Mouse (Mus musculus) intestine, embryonic 15.5 days (tissue): ENCODE data around the gene Pou5f1. TPM values are rescaled to one million over a fixed set of nuclear protein-coding genes. Genes with fewer than 3 reads are reported as not detected.

ENCODE experiments used
- ATAC-seq: fragments of 200-750 bp; cut with Nextera tagmentation; 2 replicates; pipeline ENCODE4 v1.8.0; 2017; ENCODE audit warnings: moderate TSS enrichment, moderate library complexity
- H3K27ac ChIP-seq: fragments of 300-500 bp; sonication (generic); 2 replicates; pipeline ENCODE4 v1.5.1; 2015; ENCODE audit warnings: mild to moderate bottlenecking, inconsistent platforms
- H3K27me3 ChIP-seq: fragments of 300-500 bp; sonication (generic); replicated peaks from 2 replicates; pipeline ENCODE4 v1.6.1; 2015; ENCODE audit warnings: inconsistent platforms
- H3K36me3 ChIP-seq: fragments of 300-500 bp; sonication (generic); 2 replicates; pipeline ENCODE4 v1.6.1; 2015; ENCODE audit warnings: inconsistent platforms
- H3K4me1 ChIP-seq: fragments of 300-500 bp; sonication (generic); replicated peaks from 2 replicates; pipeline ENCODE4 v1.6.1; 2015; ENCODE audit warnings: inconsistent platforms
- H3K4me2 ChIP-seq: fragments of 300-500 bp; sonication (generic); replicated peaks from 2 replicates; pipeline ENCODE4 v1.6.1; 2015; ENCODE audit warnings: mild to moderate bottlenecking, inconsistent platforms
- H3K4me3 ChIP-seq: fragments of 300-500 bp; sonication (generic); replicated peaks from 2 replicates; pipeline ENCODE4 v1.5.1; 2015; ENCODE audit warnings: inconsistent platforms
- H3K9ac ChIP-seq: fragments of 300-500 bp; sonication (generic); 2 replicates; pipeline ENCODE4 v1.6.1; 2015; ENCODE audit warnings: inconsistent platforms
- H3K9me3 ChIP-seq: fragments of 300-500 bp; sonication (generic); 2 replicates; pipeline ENCODE4 v1.6.1; 2016; ENCODE audit warnings: inconsistent platforms
- WGBS: fragments of 180-500 bp; shearing (Covaris S2); methylation state at CpG from one replicate; pipeline ENCODE4 v1.1.7; 2015; 5-methylcytosine and 5-hydroxymethylcytosine counted together
- polyA plus RNA-seq: library from polyadenylated mRNA; unstranded; fragments of >200 nt; fragmentation: Nextera tagmentation; extraction: Ambion mirVana; gene quantifications from 2 replicates; pipeline ENCODE4 v1.2.1, GENCODE M21; 2015

The Pou5f1 gene
- polyA plus RNA-seq, 1 experiment from 2014 or later = not detected

- Histone ChIP-seq H3K9me3 (no peaks in the 10 kb centered on the region), H3K4me3 (peak overlapping the region; percentile 58), H3K36me3 (no peaks in the 10 kb centered on the region), H3K9ac (peak overlapping the region; percentile 64), H3K4me2 (peak overlapping the region; percentile 87), H3K4me1 (peaks cover 21% of the 10 kb centered on the region), H3K27me3 (no peaks in the 10 kb centered on the region), H3K27ac (peak overlapping the region; percentile 10; the same call in 1 of the 2 replicates)
- ATAC-seq = peak; percentile 41
- 5% methylated on average over 25 of the region's 25 CpGs for WGBS
Observed at GRCm38 (mm10) chr17:35515911-35516640, 10.3 kb downstream of the Pou5f1 start.

DNA sequence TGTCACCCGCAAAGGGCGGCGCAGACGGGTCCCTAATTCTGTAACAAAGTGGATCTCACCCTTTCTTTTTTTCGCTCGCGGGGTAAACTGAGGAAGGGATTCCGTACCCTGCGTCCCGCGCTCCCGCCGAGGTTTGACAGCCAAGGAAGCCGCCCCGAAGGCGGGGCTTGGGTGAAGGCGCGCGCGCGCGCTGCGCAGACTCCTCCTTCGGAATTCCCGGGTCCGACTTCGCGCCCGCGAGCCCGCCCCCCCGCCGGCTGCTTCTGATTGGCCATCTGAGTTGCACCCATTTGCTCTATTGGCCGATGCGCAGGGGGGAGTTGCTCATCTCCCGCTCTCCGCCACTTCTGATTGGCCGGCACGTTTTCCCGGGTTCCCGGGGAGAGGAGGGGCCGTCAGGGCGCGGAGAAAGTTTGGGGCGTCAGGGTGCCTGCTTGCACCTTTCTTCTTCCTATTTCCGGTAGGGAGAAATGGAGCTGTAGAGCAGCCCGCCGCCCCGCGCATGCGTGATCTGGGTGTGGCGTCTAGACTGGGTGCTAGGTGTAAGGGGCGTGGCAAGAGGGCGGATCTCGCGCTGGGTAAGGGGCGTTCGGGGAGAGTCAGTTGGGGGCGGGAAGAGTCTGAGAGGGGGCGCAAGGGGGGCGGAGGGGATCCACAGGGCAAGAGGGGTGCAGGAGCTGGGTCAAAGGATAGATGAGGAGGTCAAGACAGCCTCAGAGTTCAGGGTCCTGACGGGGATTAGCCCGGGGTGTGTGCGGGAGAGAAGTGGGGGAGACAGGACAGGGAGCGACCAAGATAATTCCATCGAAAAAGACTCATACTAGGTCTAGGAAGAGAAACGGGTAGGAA is 11.1 kb downstream of the Pou5f1 start, which contains the start of the genes Tcf19 and Cchcr1:
Gene Tcf19, minus strand, starts transcription at position 173 of the 849 bp plus-strand sequence.
Gene Cchcr1, plus strand, starts transcription at position 449 of the 849 bp plus-strand sequence.
- no peaks in the 10 kb centered on the region for H3K9me3 ChIP-seq
- peak within 1 kb of the TSS; percentile 87 for H3K4me2 ChIP-seq
- H3K36me3 ChIP-seq = no peaks in the 10 kb centered on the region
- peak within 1 kb of the TSS; percentile 64 for H3K9ac ChIP-seq
- peak within 1 kb of the TSS; percentile 58 for H3K4me3 ChIP-seq
- H3K27me3 ChIP-seq = no peaks in the 10 kb centered on the region
- peak; percentile 98 for ATAC-seq
- H3K27ac ChIP-seq = peak within 1 kb of the TSS; percentile 65; the same call in 1 of the 2 replicates
- peaks cover 21% of the 10 kb centered on the region for H3K4me1 ChIP-seq
- under 1% methylated on average over 66 of the region's 67 CpGs for WGBS

- Histone ChIP-seq H3K27ac (no peak overlapping the region), H3K27me3 (no peaks in the 10 kb centered on the region), H3K4me2 (peak overlapping the region; percentile 87), H3K4me1 (peaks cover 21% of the 10 kb centered on the region), H3K4me3 (peak overlapping the region; percentile 58), H3K36me3 (no peaks in the 10 kb centered on the region), H3K9me3 (no peaks in the 10 kb centered on the region), H3K9ac (peak overlapping the region; percentile 57)
- 6% methylated on average over 12 of the region's 12 CpGs for WGBS
- no peak for ATAC-seq
Observed at GRCm38 (mm10) chr17:35517526-35517925, 11.7 kb downstream of the Pou5f1 start.

DNA sequence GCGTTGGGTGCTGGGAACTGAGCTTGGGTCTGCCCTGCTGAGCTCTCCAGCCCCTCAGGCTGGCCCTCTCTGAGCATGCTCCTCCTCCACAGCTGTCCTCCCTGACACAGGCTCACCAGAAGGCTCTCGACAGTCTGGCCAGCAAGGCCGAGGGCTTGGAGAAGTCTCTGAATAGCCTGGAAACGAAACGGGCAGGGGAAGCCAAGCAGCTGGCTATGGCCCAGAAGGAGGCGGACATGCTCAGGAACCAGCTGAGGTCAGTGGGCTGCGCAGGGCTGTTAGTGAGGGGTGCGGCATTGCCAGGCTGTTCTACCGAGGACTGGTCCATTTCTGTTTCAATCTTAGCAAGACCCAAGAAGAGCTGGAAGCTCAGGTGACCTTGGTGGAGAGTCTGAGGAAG is 18.5 kb downstream of the Pou5f1 start:
- no peaks in the 10 kb centered on the region for H3K9me3 ChIP-seq
- no peak overlapping the region for H3K27ac ChIP-seq
- no peak overlapping the region for H3K4me2 ChIP-seq
- no peak overlapping the region for H3K4me3 ChIP-seq
- no peak overlapping the region for H3K9ac ChIP-seq
- no peaks in the 10 kb centered on the region for H3K4me1 ChIP-seq
- peaks cover 12% of the 10 kb centered on the region; the same call in 1 of the 2 replicates for H3K36me3 ChIP-seq
- WGBS = 82% methylated on average over 9 of the region's 9 CpGs
- ATAC-seq = no peak
- no peaks in the 10 kb centered on the region for H3K27me3 ChIP-seq

DNA sequence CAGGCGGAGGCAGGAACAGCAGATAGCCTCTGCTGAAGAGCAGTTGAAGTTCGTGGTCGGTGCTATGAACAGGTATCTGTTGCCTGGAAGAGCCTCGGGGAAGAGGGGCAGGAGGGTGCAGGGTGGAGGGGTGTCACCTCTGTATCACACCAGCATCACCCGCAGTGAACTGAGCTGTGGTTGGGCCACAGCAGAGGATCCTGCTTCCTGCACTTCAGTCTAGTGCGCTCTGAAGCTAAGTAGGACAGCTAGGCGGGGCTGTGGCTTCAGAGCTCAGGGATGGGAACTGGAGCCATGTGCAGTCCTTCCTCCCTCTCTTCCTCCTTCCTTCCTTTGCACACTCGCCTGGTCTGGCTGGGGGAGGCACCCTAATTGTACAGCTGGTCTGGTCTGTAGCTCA is 20.8 kb downstream of the Pou5f1 start:
- Histone ChIP-seq H3K36me3 (peaks cover 17% of the 10 kb centered on the region), H3K4me3 (no peak overlapping the region), H3K27me3 (no peaks in the 10 kb centered on the region), H3K4me2 (no peak overlapping the region), H3K4me1 (0 out of 2 replicates have a peak, but pooled peaks cover 1% of the 10 kb centered on the region), H3K9ac (no peak overlapping the region), H3K9me3 (no peaks in the 10 kb centered on the region), H3K27ac (no peak overlapping the region)
- WGBS = 76% methylated on average over 8 of the region's 8 CpGs
- no peak for ATAC-seq

GRCm38 (mm10) chr17:35532360-35532759 is 26.5 kb downstream of the Pou5f1 start:
- H3K27ac ChIP-seq = no peak overlapping the region
- H3K9me3 ChIP-seq = no peaks in the 10 kb centered on the region
- H3K27me3 ChIP-seq = no peaks in the 10 kb centered on the region
- peaks cover 10% of the 10 kb centered on the region for H3K36me3 ChIP-seq
- WGBS = 5% methylated on average over 3 of the region's 3 CpGs
- 0 out of 2 replicates have a peak, but pooled peaks cover 2% of the 10 kb centered on the region for H3K4me1 ChIP-seq
- 0 out of 2 replicates have a peak, but pooled peaks have one; percentile 11 for ATAC-seq
- no peak overlapping the region for H3K9ac ChIP-seq
- no peak overlapping the region for H3K4me2 ChIP-seq
- H3K4me3 ChIP-seq = no peak overlapping the region

DNA sequence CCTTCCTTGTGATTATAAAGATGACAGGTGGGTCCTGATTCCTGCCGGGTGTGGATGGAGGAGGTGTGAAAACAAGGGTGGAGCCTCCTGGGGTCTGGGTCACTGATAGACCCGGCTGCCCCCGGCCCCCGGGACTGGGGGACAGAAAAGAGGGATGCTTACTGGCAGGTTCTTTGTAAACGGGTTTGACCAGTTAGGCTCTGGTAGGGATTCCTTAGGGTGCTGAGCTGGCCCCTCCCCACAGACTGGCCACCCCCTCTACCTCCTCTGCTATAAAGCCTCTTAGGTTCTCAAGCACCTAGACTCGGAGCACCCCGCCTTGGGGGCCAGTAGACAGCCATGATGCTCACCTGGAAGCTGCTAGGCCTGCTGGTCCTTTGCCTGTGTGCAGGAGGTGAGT is 27.1 kb downstream of the Pou5f1 start, which contains the start of gene Psors1c2:
Gene Psors1c2, plus strand, starts transcription at position 301 of the 400 bp plus-strand sequence.
- H3K9me3 ChIP-seq = no peaks in the 10 kb centered on the region
- no peaks in the 10 kb centered on the region for H3K27me3 ChIP-seq
- no peak within 1 kb of the TSS for H3K9ac ChIP-seq
- H3K4me2 ChIP-seq = no peak within 1 kb of the TSS
- no peak within 1 kb of the TSS for H3K27ac ChIP-seq
- H3K36me3 ChIP-seq = peaks cover 10% of the 10 kb centered on the region
- H3K4me1 ChIP-seq = 0 out of 2 replicates have a peak, but pooled peaks cover 2% of the 10 kb centered on the region
- no peak within 1 kb of the TSS for H3K4me3 ChIP-seq
- 18% methylated on average over 7 of the region's 7 CpGs for WGBS
- ATAC-seq = 0 out of 2 replicates have a peak, but pooled peaks have one; percentile 4

DNA sequence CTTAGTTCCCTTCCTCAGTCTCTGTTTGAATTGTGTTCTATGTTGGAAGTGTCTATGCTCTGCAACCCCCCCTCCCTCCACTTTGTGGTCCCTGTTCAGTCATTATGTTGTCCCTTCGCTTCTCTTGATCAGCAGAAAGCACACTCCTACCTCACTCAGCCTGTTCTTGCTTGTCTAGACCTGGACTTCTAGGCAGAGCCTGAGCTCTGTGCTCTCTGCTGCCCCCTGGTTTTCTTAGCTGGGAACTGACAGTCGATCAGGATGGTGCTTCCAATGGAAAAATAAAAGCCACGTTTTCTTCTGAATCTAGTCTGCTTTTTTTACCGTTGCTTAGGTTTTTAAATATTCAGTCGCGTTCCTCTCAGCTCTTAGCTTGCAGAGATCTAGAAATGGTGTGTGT is 28.5 kb downstream of the Pou5f1 start:
- Histone ChIP-seq H3K4me3 (no peak overlapping the region), H3K9me3 (no peaks in the 10 kb centered on the region), H3K4me2 (no peak overlapping the region), H3K27me3 (no peaks in the 10 kb centered on the region), H3K4me1 (0 out of 2 replicates have a peak, but pooled peaks cover 2% of the 10 kb centered on the region), H3K27ac (no peak overlapping the region), H3K9ac (no peak overlapping the region), H3K36me3 (peaks cover 5% of the 10 kb centered on the region; the same call in 1 of the 2 replicates)
- 11% methylated on average over 6 of the region's 6 CpGs for WGBS
- ATAC-seq = peak; percentile 76

DNA sequence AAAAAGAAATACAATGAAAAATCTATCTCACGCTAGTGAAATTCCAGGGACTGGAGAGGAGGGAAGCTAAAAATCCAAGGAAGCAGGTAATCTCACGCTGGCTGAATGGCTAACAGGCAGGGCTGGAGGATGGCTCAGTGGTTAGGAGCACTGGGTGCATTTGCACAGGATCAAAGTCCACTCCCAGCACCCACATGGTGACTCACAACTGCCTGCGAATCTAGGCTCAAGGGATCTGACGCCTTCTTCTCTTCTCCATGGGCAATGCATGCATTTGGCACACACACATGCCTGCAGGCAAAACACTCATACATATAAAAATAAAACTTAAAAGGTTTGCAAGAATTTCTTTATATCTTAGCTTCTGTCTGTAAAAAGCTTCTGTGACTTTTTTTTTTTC is 31.6 kb downstream of the Pou5f1 start:
- no peaks in the 10 kb centered on the region for H3K4me1 ChIP-seq
- H3K9me3 ChIP-seq = no peaks in the 10 kb centered on the region
- no peak for ATAC-seq
- WGBS = 77% methylated on average over 4 of the region's 4 CpGs
- H3K36me3 ChIP-seq = no peaks in the 10 kb centered on the region
- H3K9ac ChIP-seq = no peak overlapping the region
- H3K4me3 ChIP-seq = no peak overlapping the region
- H3K4me2 ChIP-seq = no peak overlapping the region
- no peaks in the 10 kb centered on the region for H3K27me3 ChIP-seq
- no peak overlapping the region for H3K27ac ChIP-seq

DNA sequence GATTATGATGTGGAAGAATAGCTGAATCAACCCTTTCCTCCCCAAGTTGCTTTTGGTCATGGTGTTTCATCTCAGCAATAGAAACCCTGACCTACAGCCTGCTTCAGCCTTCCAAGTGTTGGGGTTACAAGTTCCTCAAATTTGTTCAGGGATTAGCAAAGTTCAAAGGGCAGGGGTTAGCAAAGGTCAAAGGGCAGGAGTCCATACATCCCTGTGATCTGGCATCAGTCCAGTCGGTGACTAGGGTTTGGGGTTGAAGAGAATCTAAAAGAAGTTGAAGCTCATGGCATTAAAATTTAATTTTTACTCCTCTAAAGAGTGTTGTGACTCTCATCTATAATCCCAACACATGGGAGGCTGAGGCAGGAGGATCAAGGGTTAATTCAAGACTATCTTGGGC is 32.7 kb downstream of the Pou5f1 start:
- no peak for ATAC-seq
- Histone ChIP-seq H3K4me1 (no peaks in the 10 kb centered on the region), H3K4me3 (no peak overlapping the region), H3K9me3 (no peaks in the 10 kb centered on the region), H3K27me3 (no peaks in the 10 kb centered on the region), H3K36me3 (no peaks in the 10 kb centered on the region), H3K9ac (no peak overlapping the region), H3K4me2 (no peak overlapping the region), H3K27ac (no peak overlapping the region)
- 70% methylated on average over 1 of the region's 1 CpGs for WGBS

DNA sequence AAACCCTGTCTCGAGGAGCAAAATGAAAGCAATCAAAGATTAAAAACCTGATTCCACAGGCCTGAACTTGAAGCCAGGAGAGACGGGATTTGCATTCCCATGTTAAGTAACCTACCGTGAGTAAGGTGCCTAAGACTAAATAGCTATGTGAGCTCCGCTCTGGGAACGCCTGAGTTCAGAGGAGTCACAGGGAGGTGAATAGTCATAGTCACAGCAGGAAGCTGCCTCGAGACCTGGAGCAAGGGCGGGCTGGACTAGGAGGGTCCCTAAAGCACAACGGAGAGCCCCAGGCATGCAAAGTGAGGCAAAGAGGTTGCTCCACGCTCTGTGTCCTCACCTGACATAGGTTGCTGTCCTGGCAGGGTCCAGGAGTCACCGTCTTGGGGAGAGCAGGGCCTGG is 33.7 kb downstream of the Pou5f1 start:
- no peaks in the 10 kb centered on the region for H3K9me3 ChIP-seq
- no peaks in the 10 kb centered on the region for H3K27me3 ChIP-seq
- H3K4me2 ChIP-seq = no peak overlapping the region
- no peaks in the 10 kb centered on the region for H3K36me3 ChIP-seq
- ATAC-seq = no peak
- H3K4me3 ChIP-seq = no peak overlapping the region
- no peak overlapping the region for H3K27ac ChIP-seq
- no peaks in the 10 kb centered on the region for H3K4me1 ChIP-seq
- no peak overlapping the region for H3K9ac ChIP-seq
- WGBS = 56% methylated on average over 10 of the region's 10 CpGs

DNA sequence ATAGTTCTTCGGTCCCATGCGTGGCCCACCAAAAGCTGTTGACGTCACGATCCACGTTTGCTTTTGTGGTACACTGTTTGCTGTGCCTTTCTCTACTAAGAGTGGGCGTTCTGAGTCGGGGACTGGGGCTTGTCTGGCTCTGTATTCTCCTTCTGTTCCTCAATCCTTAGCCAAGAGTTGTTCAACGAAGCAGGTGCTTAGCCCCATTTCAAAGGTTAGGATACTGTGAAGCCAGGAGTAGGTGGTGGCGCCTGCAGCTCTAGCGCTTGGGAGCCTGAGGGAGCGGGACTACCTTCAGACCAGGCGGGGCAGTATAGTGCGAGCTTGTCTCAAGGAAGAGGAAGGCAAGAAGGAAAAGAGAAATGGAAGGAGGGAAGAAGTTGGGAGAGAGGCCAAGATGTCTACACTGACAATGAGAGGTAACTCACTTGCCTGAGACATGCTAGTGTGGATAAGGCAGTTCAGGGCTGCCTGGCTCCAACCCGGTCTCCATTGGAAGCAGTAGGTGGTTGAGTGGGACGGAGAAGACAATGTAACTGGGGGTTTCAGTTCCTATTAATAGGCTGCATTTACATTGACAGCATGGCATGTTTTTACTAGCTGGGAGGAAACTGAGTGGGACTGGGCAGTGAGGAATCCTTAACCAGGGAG is 37.1 kb downstream of the Pou5f1 start:
- H3K27ac ChIP-seq = no peak overlapping the region
- H3K36me3 ChIP-seq = no peaks in the 10 kb centered on the region
- no peaks in the 10 kb centered on the region for H3K9me3 ChIP-seq
- no peak overlapping the region for H3K4me3 ChIP-seq
- no peak overlapping the region for H3K9ac ChIP-seq
- H3K27me3 ChIP-seq = no peaks in the 10 kb centered on the region
- H3K4me1 ChIP-seq = no peaks in the 10 kb centered on the region
- H3K4me2 ChIP-seq = no peak overlapping the region
- 78% methylated on average over 15 of the region's 15 CpGs for WGBS
- ATAC-seq = no peak
